Mouse (Mus musculus): ENCODE measurements around the gene Zfp830. TPM values are rescaled to one million over a fixed set of nuclear protein-coding genes. Genes with fewer than 3 reads are reported as not detected.

Zfp830 gene
- polyA plus RNA-seq (2015; fragmentation: Nextera tagmentation; extraction: Ambion mirVana), result 26.3 and 28.3 TPM in 2 replicates

GRCm38 (mm10) chr11:82763742-82764437 is at the start of gene Zfp830, which contains the start of gene Cct6b:
Gene Zfp830 (plus strand): TSS chr11:82764345.
Gene Cct6b (minus strand): TSS chr11:82764321.
- H3K27me3 ChIP-seq (replicated peaks; ENCODE audit: insufficient read depth, low read length), result no peaks in the 10 kb centered on the region
- DNase-seq (ENCODE audit: low spot score), result peak; percentile 98

GRCm38 (mm10) chr11:82719294-82719693 is 44.9 kb upstream of the Zfp830 start:
- Histone ChIP-seq H3K27me3 (replicated peaks; ENCODE audit: insufficient read depth, low read length) (no peaks in the 10 kb centered on the region), H3K4me3 (ENCODE audit: low read depth, low read length) (no peak overlapping the region), H3K27ac (ENCODE audit: low read length) (no peak overlapping the region), H3K9ac (replicated peaks; ENCODE audit: low read depth) (no peak overlapping the region), H3K9me3 (ENCODE audit: low read length) (no peaks in the 10 kb centered on the region), H3K36me3 (ENCODE audit: insufficient read depth, low read length) (no peaks in the 10 kb centered on the region), H3K4me1 (ENCODE audit: insufficient read depth, low read depth, low read length) (no peaks in the 10 kb centered on the region), H3K4me2 (replicated peaks; ENCODE audit: low read depth, low read length) (no peak overlapping the region)
- whole genome bisulfite sequencing, result 78% methylated on average over 12 of the region's 12 CpGs
- TF ChIP-seq CTCF (IDR thresholded peaks at IDR 0.05) (no peak), EP300 (IDR thresholded peaks at IDR 0.05) (no peak)
- DNase-seq (ENCODE audit: low spot score) (no peak), ATAC-seq (no peak)

More at GRCm38 (mm10) chr11:82763742-82764437, at the start of gene Zfp830, which contains the start of gene Cct6b:
- Histone ChIP-seq H3K4me3 (ENCODE audit: low read depth, low read length) (peak within 1 kb of the TSS; percentile 92), H3K9ac (replicated peaks; ENCODE audit: low read depth) (peak within 1 kb of the TSS; percentile 94), H3K27ac (ENCODE audit: low read length) (peak within 1 kb of the TSS; percentile 86), H3K36me3 (ENCODE audit: insufficient read depth, low read length) (no peaks in the 10 kb centered on the region), H3K4me1 (ENCODE audit: insufficient read depth, low read depth, low read length) (peaks cover 10% of the 10 kb centered on the region), H3K4me2 (replicated peaks; ENCODE audit: low read depth, low read length) (peak within 1 kb of the TSS; percentile 91), H3K9me3 (ENCODE audit: low read length) (no peaks in the 10 kb centered on the region)
- under 1% methylated on average over 44 of the region's 44 CpGs for WGBS
- peak; percentile 16; the same call in 1 of the 2 replicates for TF ChIP-seq CTCF (IDR thresholded peaks at IDR 0.05)
- no peak for TF ChIP-seq EP300 (IDR thresholded peaks at IDR 0.05)
- ATAC-seq, result peak; percentile 100

GRCm38 (mm10) chr11:82726862-82727261 is 37.3 kb upstream of the Zfp830 start:
- H3K4me2 ChIP-seq (replicated peaks; ENCODE audit: low read depth, low read length), result no peak overlapping the region
- no peak overlapping the region for H3K4me3 ChIP-seq (ENCODE audit: low read depth, low read length)
- DNase-seq (ENCODE audit: low spot score) (no peak), ATAC-seq (no peak)
- H3K27me3 ChIP-seq (replicated peaks; ENCODE audit: insufficient read depth, low read length), result no peaks in the 10 kb centered on the region
- H3K9ac ChIP-seq (replicated peaks; ENCODE audit: low read depth), result no peak overlapping the region
- no peaks in the 10 kb centered on the region for H3K36me3 ChIP-seq (ENCODE audit: insufficient read depth, low read length)
- no peak overlapping the region for H3K27ac ChIP-seq (ENCODE audit: low read length)
- no peaks in the 10 kb centered on the region for H3K9me3 ChIP-seq (ENCODE audit: low read length)
- WGBS, result 91% methylated on average over 2 of the region's 2 CpGs
- no peak; the same call in 1 of the 2 replicates for TF ChIP-seq CTCF (IDR thresholded peaks at IDR 0.05)
- no peak for TF ChIP-seq EP300 (IDR thresholded peaks at IDR 0.05)
- H3K4me1 ChIP-seq (ENCODE audit: insufficient read depth, low read depth, low read length), result no peaks in the 10 kb centered on the region

DNA sequence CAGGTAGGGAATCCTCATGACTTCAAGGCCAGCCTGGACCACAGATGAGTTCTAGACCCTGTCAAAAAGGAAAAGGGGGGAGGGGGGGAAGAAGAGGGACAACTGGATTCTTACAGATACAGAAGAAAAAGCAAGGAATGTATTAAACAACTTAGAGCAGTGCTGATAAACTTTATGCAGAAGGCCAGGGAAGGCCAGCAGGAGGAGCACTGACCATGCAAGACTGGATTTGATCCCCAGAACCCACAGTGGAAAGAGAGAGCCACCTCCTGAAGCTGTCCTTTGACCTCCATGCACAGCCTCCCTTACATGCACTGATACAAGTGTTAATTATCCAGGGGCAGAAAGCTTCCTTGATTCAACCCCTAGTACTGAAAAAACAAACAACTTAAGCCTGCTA is 29.9 kb upstream of the Zfp830 start:
- TF ChIP-seq EP300 (IDR thresholded peaks at IDR 0.05) (no peak), CTCF (IDR thresholded peaks at IDR 0.05) (peak; percentile 49)
- H3K9me3 ChIP-seq (ENCODE audit: low read length), result no peaks in the 10 kb centered on the region
- H3K4me2 ChIP-seq (replicated peaks; ENCODE audit: low read depth, low read length), result no peak overlapping the region
- DNase-seq (ENCODE audit: low spot score) (peak; percentile 15), ATAC-seq (no peak)
- no peak overlapping the region for H3K4me3 ChIP-seq (ENCODE audit: low read depth, low read length)
- H3K36me3 ChIP-seq (ENCODE audit: insufficient read depth, low read length), result no peaks in the 10 kb centered on the region
- no peak overlapping the region for H3K9ac ChIP-seq (replicated peaks; ENCODE audit: low read depth)
- no peaks in the 10 kb centered on the region for H3K4me1 ChIP-seq (ENCODE audit: insufficient read depth, low read depth, low read length)
- no peaks in the 10 kb centered on the region for H3K27me3 ChIP-seq (replicated peaks; ENCODE audit: insufficient read depth, low read length)
- no peak overlapping the region for H3K27ac ChIP-seq (ENCODE audit: low read length)

- Histone ChIP-seq H3K4me3 (ENCODE audit: low read depth, low read length) (no peak overlapping the region), H3K27me3 (replicated peaks; ENCODE audit: insufficient read depth, low read length) (no peaks in the 10 kb centered on the region), H3K27ac (ENCODE audit: low read length) (no peak overlapping the region), H3K36me3 (ENCODE audit: insufficient read depth, low read length) (no peaks in the 10 kb centered on the region), H3K4me2 (replicated peaks; ENCODE audit: low read depth, low read length) (no peak overlapping the region), H3K4me1 (ENCODE audit: insufficient read depth, low read depth, low read length) (no peaks in the 10 kb centered on the region), H3K9ac (replicated peaks; ENCODE audit: low read depth) (no peak overlapping the region), H3K9me3 (ENCODE audit: low read length) (no peaks in the 10 kb centered on the region)
- DNase-seq (ENCODE audit: low spot score) (no peak), ATAC-seq (no peak)
- TF ChIP-seq CTCF (IDR thresholded peaks at IDR 0.05) (no peak), EP300 (IDR thresholded peaks at IDR 0.05) (no peak)
Observed at GRCm38 (mm10) chr11:82739006-82739405, 25.1 kb upstream of the Zfp830 start.

- no peak for DNase-seq (ENCODE audit: low spot score)
- no peaks in the 10 kb centered on the region for H3K9me3 ChIP-seq (ENCODE audit: low read length)
- WGBS, result 29% methylated on average over 6 of the region's 6 CpGs
- no peak overlapping the region for H3K4me2 ChIP-seq (replicated peaks; ENCODE audit: low read depth, low read length)
- H3K36me3 ChIP-seq (ENCODE audit: insufficient read depth, low read length), result no peaks in the 10 kb centered on the region
- TF ChIP-seq EP300 (IDR thresholded peaks at IDR 0.05) (no peak), CTCF (IDR thresholded peaks at IDR 0.05) (peak; percentile 71)
- no peak overlapping the region for H3K9ac ChIP-seq (replicated peaks; ENCODE audit: low read depth)
- H3K4me3 ChIP-seq (ENCODE audit: low read depth, low read length), result no peak overlapping the region
- H3K4me1 ChIP-seq (ENCODE audit: insufficient read depth, low read depth, low read length), result no peaks in the 10 kb centered on the region
- no peak for ATAC-seq
- H3K27me3 ChIP-seq (replicated peaks; ENCODE audit: insufficient read depth, low read length), result no peaks in the 10 kb centered on the region
- no peak overlapping the region for H3K27ac ChIP-seq (ENCODE audit: low read length)
Observed at GRCm38 (mm10) chr11:82746138-82746537, 18.0 kb upstream of the Zfp830 start.

All from lung, postnatal 0 days (tissue).